Mouse (Mus musculus) kidney, adult 11 months (tissue): ENCODE results near the gene Mdfic.
"Not testable (repeated sequence)": the region's sequence is repeated elsewhere in the genome, so short reads cannot be mapped to it uniquely, and the experiment has no call there.

Source experiments
- DNase-seq: peaks from one replicate; pipeline ENCODE4 v3.0.0; 2022

The Mdfic gene

GRCm38 (mm10) chr6:15720461-15720817 lies at the start of gene Mdfic:
TSS of gene Mdfic (plus strand) at chr6:15720661.
- DNase-seq: peak; percentile 66

- no peak for DNase-seq
Observed at GRCm38 (mm10) chr6:15671364-15671763, 49.1 kb upstream of the Mdfic start.

GRCm38 (mm10) chr6:15710080-15710479 lies 10.4 kb upstream of the Mdfic start:
- DNase-seq: no peak

GRCm38 (mm10) chr6:15710706-15711105 lies 9.8 kb upstream of the Mdfic start:
- DNase-seq: no peak

- DNase-seq: no peak
Observed at GRCm38 (mm10) chr6:15712860-15713385, 7.5 kb upstream of the Mdfic start.

GRCm38 (mm10) chr6:15714036-15714435 lies 6.4 kb upstream of the Mdfic start:
- not testable (repeated sequence) for DNase-seq

GRCm38 (mm10) chr6:15714996-15715844 lies 5.2 kb upstream of the Mdfic start:
- no peak for DNase-seq

GRCm38 (mm10) chr6:15719919-15720318 lies 542 bp upstream of the Mdfic start:
- peak; percentile 24 for DNase-seq

GRCm38 (mm10) chr6:15720818-15721715 lies 606 bp downstream of the Mdfic start:
- peak; percentile 72 for DNase-seq

- DNase-seq: no peak
Observed at GRCm38 (mm10) chr6:15721716-15722031, 1.2 kb downstream of the Mdfic start.

- DNase-seq: not testable (repeated sequence)
Observed at GRCm38 (mm10) chr6:15722631-15723030, 2.2 kb downstream of the Mdfic start.

GRCm38 (mm10) chr6:15724304-15724703 lies 3.8 kb downstream of the Mdfic start:
- DNase-seq: no peak

GRCm38 (mm10) chr6:15726422-15726821 lies 6.0 kb downstream of the Mdfic start:
- DNase-seq: no peak

- peak; percentile 51 for DNase-seq
Observed at GRCm38 (mm10) chr6:15727681-15728410, 7.4 kb downstream of the Mdfic start.

- no peak for DNase-seq
Observed at GRCm38 (mm10) chr6:15728844-15729577, 8.6 kb downstream of the Mdfic start.

GRCm38 (mm10) chr6:15730258-15730657 lies 9.8 kb downstream of the Mdfic start:
- DNase-seq: peak; percentile 20

GRCm38 (mm10) chr6:15730666-15731065 lies 10.2 kb downstream of the Mdfic start:
- peak; percentile 75 for DNase-seq

- peak; percentile 46 for DNase-seq
Observed at GRCm38 (mm10) chr6:15731452-15731851, 11.0 kb downstream of the Mdfic start.

- DNase-seq: no peak
Observed at GRCm38 (mm10) chr6:15737312-15737911, 17.0 kb downstream of the Mdfic start.

- DNase-seq: no peak
Observed at GRCm38 (mm10) chr6:15738331-15738943, 18.0 kb downstream of the Mdfic start.

- no peak for DNase-seq
Observed at GRCm38 (mm10) chr6:15739132-15739531, 18.7 kb downstream of the Mdfic start.
